Mouse (Mus musculus): ENCODE results near the gene Pax7. TPM values are rescaled to one million over a fixed set of nuclear protein-coding genes. Genes with fewer than 3 reads are reported as not detected.
A peak's percentile ranks its signal among the peaks of the same experiment; 100 is the strongest.

Gene Pax7
- total and polyA plus RNA-seq, 2 experiments from 2014 or later: 0.41 to 3.6 TPM

GRCm38 (mm10) chr4:139832281-139833035, 870 bp downstream of the Pax7 start:
- H3K27me3 ChIP-seq (ENCODE audit: insufficient read depth, low read length): peaks cover 69% of the 10 kb centered on the region

GRCm38 (mm10) chr4:139831501-139832230, 1.7 kb downstream of the Pax7 start:
- H3K4me2 ChIP-seq (ENCODE audit: low read depth, low read length): peak overlapping the region; percentile 42
- WGBS: 1% methylated on average over 57 of the region's 57 CpGs
- H3K27ac ChIP-seq: no peak overlapping the region
- DNase-seq (ENCODE audit: low spot score) (no peak), ATAC-seq (no peak)
- H3K9me3 ChIP-seq (ENCODE audit: low read length): no peaks in the 10 kb centered on the region
- H3K27me3 ChIP-seq (ENCODE audit: insufficient read depth, low read length): peaks cover 74% of the 10 kb centered on the region
- peak overlapping the region; percentile 23 for H3K4me3 ChIP-seq (ENCODE audit: low read length)
- no peaks in the 10 kb centered on the region for H3K36me3 ChIP-seq (ENCODE audit: insufficient read depth, low read length)
- no peak overlapping the region for H3K9ac ChIP-seq (replicated peaks; ENCODE audit: low read length)
- no peak for TF ChIP-seq CTCF (IDR thresholded peaks at IDR 0.05; ENCODE audit: low read depth)
- H3K4me1 ChIP-seq (ENCODE audit: insufficient read depth, low read length): no peaks in the 10 kb centered on the region

More at GRCm38 (mm10) chr4:139832281-139833035, 870 bp downstream of the Pax7 start:
- Histone ChIP-seq H3K4me2 (ENCODE audit: low read depth, low read length) (peak overlapping the region; percentile 42), H3K36me3 (ENCODE audit: insufficient read depth, low read length) (no peaks in the 10 kb centered on the region), H3K9ac (replicated peaks; ENCODE audit: low read length) (no peak overlapping the region), H3K4me1 (ENCODE audit: insufficient read depth, low read length) (no peaks in the 10 kb centered on the region), H3K27ac (no peak overlapping the region), H3K9me3 (ENCODE audit: low read length) (no peaks in the 10 kb centered on the region), H3K4me3 (ENCODE audit: low read length) (peak overlapping the region; percentile 23)
- ATAC-seq (no peak), DNase-seq (ENCODE audit: low spot score) (no peak)
- under 1% methylated on average over 55 of the region's 55 CpGs for whole genome bisulfite sequencing
- TF ChIP-seq CTCF (IDR thresholded peaks at IDR 0.05; ENCODE audit: low read depth): no peak

GRCm38 (mm10) chr4:139830581-139831387, 2.5 kb downstream of the Pax7 start:
- Histone ChIP-seq H3K9ac (replicated peaks; ENCODE audit: low read length) (no peak overlapping the region), H3K27ac (no peak overlapping the region), H3K27me3 (ENCODE audit: insufficient read depth, low read length) (peaks cover 74% of the 10 kb centered on the region), H3K4me1 (ENCODE audit: insufficient read depth, low read length) (no peaks in the 10 kb centered on the region), H3K4me3 (ENCODE audit: low read length) (0 out of 2 replicates have a peak overlapping the region, but pooled peaks have one; percentile 23), H3K4me2 (ENCODE audit: low read depth, low read length) (peak overlapping the region; percentile 42), H3K36me3 (ENCODE audit: insufficient read depth, low read length) (no peaks in the 10 kb centered on the region), H3K9me3 (ENCODE audit: low read length) (no peaks in the 10 kb centered on the region)
- DNase-seq (ENCODE audit: low spot score) (no peak), ATAC-seq (no peak)
- no peak for TF ChIP-seq CTCF (IDR thresholded peaks at IDR 0.05; ENCODE audit: low read depth)
- 6% methylated on average over 24 of the region's 24 CpGs for WGBS

- H3K36me3 ChIP-seq (ENCODE audit: insufficient read depth, low read length): no peaks in the 10 kb centered on the region
- H3K9me3 ChIP-seq (ENCODE audit: low read length): no peaks in the 10 kb centered on the region
- DNase-seq (ENCODE audit: low spot score) (no peak), ATAC-seq (no peak)
- no peak for TF ChIP-seq CTCF (IDR thresholded peaks at IDR 0.05; ENCODE audit: low read depth)
- peaks cover 74% of the 10 kb centered on the region for H3K27me3 ChIP-seq (ENCODE audit: insufficient read depth, low read length)
- no peak overlapping the region for H3K9ac ChIP-seq (replicated peaks; ENCODE audit: low read length)
- H3K27ac ChIP-seq: no peak overlapping the region
- H3K4me1 ChIP-seq (ENCODE audit: insufficient read depth, low read length): no peaks in the 10 kb centered on the region
- no peak overlapping the region for H3K4me3 ChIP-seq (ENCODE audit: low read length)
- 18% methylated on average over 14 of the region's 14 CpGs for WGBS
- H3K4me2 ChIP-seq (ENCODE audit: low read depth, low read length): no peak overlapping the region
Measured at GRCm38 (mm10) chr4:139830053-139830452, 3.3 kb downstream of the Pax7 start.

GRCm38 (mm10) chr4:139828871-139829590, 4.3 kb downstream of the Pax7 start:
- H3K9ac ChIP-seq (replicated peaks; ENCODE audit: low read length): no peak overlapping the region
- TF ChIP-seq CTCF (IDR thresholded peaks at IDR 0.05; ENCODE audit: low read depth): no peak
- no peak for DNase-seq (ENCODE audit: low spot score)
- WGBS: 22% methylated on average over 16 of the region's 16 CpGs
- H3K36me3 ChIP-seq (ENCODE audit: insufficient read depth, low read length): no peaks in the 10 kb centered on the region
- no peak overlapping the region for H3K4me2 ChIP-seq (ENCODE audit: low read depth, low read length)
- H3K27me3 ChIP-seq (ENCODE audit: insufficient read depth, low read length): peaks cover 74% of the 10 kb centered on the region
- no peak for ATAC-seq
- H3K4me3 ChIP-seq (ENCODE audit: low read length): no peak overlapping the region
- H3K9me3 ChIP-seq (ENCODE audit: low read length): no peaks in the 10 kb centered on the region
- no peaks in the 10 kb centered on the region for H3K4me1 ChIP-seq (ENCODE audit: insufficient read depth, low read length)
- H3K27ac ChIP-seq: no peak overlapping the region

GRCm38 (mm10) chr4:139828283-139828678, 5.0 kb downstream of the Pax7 start:
- H3K9ac ChIP-seq (replicated peaks; ENCODE audit: low read length): no peak overlapping the region
- H3K27me3 ChIP-seq (ENCODE audit: insufficient read depth, low read length): peaks cover 75% of the 10 kb centered on the region

More at GRCm38 (mm10) chr4:139828283-139828678, 5.0 kb downstream of the Pax7 start:
- 4% methylated on average over 37 of the region's 37 CpGs for WGBS
- Histone ChIP-seq H3K27ac (no peak overlapping the region), H3K4me3 (ENCODE audit: low read length) (peak overlapping the region; percentile 15), H3K36me3 (ENCODE audit: insufficient read depth, low read length) (no peaks in the 10 kb centered on the region), H3K4me2 (ENCODE audit: low read depth, low read length) (peak overlapping the region; percentile 35), H3K4me1 (ENCODE audit: insufficient read depth, low read length) (no peaks in the 10 kb centered on the region), H3K9me3 (ENCODE audit: low read length) (no peaks in the 10 kb centered on the region)
- no peak for ATAC-seq
- no peak for DNase-seq (ENCODE audit: low spot score)
- TF ChIP-seq CTCF (IDR thresholded peaks at IDR 0.05; ENCODE audit: low read depth): no peak

All from hindbrain, postnatal 0 days (tissue).